Mouse (Mus musculus) adipocyte (in vitro differentiated cells): Measurements from ENCODE around the gene Plxdc1.
A peak's percentile ranks its signal among the peaks of the same experiment; 100 is the strongest.

Source experiments
- DNase-seq: peaks from one replicate; pipeline ENCODE4 v3.0.0-alpha.2; 2016; ENCODE audit warnings: low spot score

The Plxdc1 gene

DNA sequence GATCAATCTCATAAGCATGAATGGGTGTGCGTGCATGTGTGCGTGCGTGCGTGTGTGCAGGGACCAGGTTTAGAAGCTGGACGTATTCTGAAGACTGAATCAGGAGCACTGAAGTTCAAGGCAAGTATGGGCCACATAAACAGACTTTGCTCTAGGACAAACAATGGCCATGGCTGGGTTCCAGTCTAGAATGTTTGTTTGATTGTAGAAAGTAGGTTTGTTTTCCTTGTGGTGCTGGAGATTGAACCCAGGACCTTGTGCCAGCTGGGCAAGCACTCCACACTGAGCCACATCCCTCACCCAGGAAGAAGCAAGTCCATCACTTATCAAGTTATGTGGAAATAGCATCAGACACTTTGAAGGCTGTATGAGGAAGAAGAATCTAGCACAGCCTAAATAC is 29.9 kb upstream of the Plxdc1 start:
- no peak for DNase-seq

GRCm38 (mm10) chr11:98012831-98013230 is 26.6 kb upstream of the Plxdc1 start:
- no peak for DNase-seq

GRCm38 (mm10) chr11:98011716-98012115 is 25.5 kb upstream of the Plxdc1 start:
- DNase-seq = no peak

DNA sequence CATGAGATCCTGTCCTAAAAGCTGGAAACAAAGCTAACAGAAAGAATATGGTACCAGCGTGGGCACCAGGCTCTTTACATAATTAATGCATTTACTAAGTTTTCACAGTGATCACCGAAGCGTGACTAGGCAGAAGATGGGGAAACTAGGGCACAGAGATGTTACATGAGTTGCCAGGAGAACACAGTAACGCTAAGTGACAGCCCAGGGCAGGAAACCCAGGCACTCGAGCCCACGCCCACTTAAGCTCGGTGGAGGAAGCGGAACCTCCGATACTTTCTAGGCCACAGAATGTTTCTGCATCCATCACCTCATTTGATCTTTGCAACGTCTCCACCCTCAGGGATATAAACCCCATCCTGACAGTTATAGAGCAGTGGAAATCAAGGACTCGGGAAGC is 21.8 kb upstream of the Plxdc1 start:
- DNase-seq = no peak

DNA sequence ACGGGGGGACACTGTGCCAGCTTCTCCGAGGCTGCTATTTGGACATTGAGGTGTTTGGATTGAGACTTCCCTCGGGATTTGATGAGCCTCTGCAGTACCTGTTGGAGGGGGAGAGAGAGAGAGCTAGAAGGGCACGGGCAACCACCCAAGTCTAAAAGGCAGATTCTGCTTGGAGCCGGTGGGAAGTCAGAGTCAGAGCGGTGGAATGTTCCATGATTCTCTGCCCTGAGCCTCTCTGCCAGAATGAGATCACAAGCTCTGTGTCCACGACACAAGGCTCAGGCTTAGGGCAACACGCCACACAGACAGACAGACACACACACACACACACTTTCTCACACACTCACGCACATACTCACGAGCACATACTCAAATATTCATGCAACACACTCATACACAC is 19.4 kb upstream of the Plxdc1 start:
- DNase-seq = peak; percentile 58

DNA sequence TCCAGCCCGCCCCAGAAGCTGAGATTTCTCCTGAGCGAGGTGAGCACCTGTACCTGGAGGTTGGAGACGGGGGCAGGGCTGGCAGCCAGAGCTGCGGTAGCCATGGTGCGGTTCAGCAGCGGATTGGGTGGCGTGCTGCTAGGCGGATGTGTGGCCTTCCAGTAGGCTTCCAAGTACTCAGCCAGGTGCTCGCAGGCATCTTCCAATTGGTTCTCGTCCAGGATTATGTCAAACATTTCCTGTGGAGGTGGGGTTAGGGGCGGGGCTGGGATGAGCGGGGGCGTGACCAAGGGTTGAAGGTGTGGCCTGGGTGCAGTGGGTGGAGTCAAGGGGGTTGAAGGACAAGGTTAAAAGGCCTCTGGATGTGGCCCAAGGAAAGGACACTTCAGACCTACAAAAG is 18.8 kb upstream of the Plxdc1 start:
- DNase-seq = no peak

DNA sequence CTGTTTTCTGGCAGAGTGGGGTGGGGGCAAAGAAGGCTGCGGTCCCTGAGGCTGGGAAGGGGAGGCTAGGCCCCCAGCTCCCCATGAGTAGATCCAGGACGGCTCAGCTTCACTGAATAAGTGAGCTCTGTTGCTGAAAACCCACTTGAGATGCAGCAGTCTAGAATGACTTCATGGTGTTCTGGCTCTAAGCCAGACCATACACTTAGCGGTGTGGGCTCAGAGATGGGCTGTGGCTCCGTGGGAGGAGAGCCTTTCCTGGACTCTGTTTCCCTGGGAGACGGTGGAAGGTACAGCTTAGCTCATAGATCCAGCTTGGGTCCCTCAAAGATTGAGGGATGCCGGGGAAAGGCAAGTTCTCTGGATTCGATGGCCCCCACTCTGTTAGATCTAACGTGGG is 17.9 kb upstream of the Plxdc1 start:
- DNase-seq = no peak

- no peak for DNase-seq
Measured at GRCm38 (mm10) chr11:98003171-98003671, 17.0 kb upstream of the Plxdc1 start.

GRCm38 (mm10) chr11:98002627-98003026 is 16.4 kb upstream of the Plxdc1 start:
- peak; percentile 45 for DNase-seq

DNA sequence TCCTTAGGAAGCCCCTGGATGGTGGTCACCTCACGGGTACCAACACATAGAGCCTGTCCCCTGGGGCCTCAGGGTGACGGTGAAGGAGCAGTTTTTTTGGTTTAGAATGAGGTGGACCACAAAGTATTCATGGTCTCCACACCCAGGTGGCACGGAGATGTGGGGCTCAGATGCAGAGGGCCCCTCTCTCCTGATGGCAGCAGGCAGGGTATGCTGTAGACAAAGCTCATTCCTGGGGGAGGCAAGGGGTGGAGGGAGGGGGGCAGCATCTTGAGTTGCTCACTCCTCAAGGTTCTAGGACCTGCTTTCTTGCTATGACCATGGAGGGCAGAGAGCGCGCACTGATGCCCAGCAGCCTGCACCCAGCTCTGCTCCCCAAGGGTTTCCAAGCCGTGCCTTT is 15.7 kb upstream of the Plxdc1 start:
- DNase-seq = no peak

DNA sequence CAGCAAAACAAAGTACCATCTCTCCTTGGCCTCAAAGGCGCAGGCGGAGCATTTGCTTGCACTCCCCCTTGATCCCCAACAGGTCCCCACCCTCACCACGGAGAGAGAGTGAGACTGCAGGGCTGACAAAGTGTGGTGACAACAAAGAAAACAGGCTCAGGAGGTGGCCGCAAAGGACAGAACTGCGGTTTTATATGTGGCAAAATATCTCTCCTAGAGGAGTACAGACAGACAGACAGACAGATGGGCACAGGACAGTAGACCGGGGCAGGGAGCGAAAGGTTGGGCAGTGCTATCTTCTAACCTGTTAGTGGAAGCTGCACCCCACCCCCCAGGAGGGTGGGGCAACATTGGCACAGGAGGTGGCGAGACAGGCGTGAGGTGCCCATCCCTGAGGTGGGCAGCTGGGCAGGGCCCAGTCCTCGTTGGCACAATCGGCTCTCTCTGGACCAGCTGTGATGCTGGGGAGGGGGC is 15.1 kb upstream of the Plxdc1 start:
- DNase-seq = no peak

GRCm38 (mm10) chr11:98000378-98001140 is 14.3 kb upstream of the Plxdc1 start:
- no peak for DNase-seq

DNA sequence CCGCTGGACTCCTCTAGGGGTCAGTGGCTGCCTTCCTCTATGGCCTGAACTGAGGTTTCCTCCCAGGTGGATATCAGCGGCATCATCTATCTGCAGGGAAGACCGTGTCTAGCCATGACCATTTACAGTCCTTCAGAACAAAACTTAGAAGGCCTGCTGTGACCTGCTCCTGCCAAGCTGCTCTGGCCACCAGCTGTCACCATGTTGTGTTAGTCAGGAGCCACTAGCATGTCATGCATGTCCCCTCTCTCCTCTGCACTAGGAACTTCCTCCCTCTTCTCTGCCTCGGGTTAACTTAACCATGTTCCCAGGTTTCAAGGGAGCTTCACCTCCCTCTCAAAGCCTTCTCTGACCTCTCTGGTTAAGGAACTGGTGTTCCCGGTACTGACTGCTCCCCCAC is 13.5 kb upstream of the Plxdc1 start:
- no peak for DNase-seq

- no peak for DNase-seq
Measured at GRCm38 (mm10) chr11:97998898-97999608, 12.8 kb upstream of the Plxdc1 start.

- DNase-seq = no peak
Measured at GRCm38 (mm10) chr11:97998074-97998793, 12.0 kb upstream of the Plxdc1 start.

DNA sequence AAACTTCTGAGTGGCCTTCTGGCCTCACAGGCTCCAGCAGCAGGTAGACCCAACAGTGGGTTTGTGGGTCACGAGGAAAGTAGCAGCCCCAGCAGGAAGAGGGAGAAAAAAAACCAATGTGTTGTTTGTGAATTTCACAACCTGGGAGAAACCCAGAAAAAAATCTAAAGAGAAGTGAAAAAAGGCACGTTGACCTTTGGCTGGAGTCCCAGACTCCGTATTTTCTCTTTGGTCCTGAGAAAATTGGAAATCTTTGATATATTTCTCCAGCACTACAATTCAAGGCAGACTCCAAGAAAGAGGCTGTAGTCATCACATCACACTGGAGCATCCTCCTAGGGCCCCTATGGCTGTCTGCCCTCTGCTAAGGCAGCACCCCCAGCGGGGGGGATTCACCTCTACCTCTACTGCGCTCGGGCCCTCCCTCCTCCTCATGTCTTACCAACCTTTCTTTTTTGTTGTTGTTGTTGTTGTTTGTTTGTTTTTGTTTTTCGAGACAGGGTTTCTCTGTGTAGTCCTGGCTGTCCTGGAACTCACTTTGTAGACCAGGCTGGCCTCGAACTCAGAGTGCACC is 11.2 kb upstream of the Plxdc1 start:
- DNase-seq = peak; percentile 48

DNA sequence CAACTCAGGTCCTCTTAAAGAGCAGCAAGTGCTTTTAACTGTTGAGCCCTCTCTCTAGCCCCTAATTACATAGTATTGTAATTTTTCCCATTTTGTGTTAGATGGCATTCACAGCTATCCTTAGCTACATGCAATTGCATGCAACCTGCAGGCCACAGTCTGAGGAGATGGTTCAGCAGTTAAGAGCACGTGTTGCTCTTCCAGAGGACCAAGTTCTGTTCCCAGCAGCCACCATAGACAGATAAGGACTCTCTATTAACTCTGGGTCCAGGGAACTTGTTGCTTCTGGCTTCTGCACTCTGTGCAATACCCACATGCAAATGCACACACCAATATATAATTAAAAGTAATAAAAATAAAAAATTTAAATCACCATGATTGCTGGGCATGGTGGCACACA is 10.4 kb upstream of the Plxdc1 start:
- DNase-seq = no peak

DNA sequence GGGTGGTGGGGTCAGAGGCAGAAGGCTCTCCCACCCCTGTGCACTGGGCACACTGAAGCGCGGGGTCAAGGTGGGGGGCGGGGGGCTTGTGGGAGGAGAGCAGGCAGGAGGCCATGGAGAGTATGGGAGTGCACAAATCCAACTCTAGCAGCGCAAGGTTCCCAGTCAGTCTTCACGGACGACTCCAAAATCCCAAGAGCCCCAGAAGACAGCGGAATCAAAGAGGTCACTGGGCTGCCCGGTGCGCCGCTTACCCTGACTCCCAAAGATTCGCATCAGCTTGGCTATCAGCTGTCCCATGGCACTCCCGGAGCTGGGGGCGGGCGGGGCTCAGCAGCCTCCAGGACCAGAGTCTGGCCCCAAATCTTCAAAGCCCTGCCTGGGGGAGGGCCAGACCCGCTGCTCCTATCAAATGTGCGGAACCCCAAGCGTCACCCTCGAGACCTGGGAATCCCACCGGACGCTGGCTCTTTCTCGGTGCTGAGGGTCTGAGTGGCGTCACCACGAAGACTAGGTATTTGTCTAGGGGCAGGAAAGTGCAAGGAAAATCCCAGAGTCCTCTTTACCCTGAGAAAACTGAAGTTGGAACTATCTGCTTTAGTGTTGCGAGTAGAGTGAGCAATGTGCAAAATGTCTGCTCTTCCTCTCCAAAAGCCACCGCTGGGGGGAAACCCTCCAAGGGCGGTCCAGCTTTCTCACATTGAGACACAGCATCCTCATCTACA is 9.5 kb upstream of the Plxdc1 start, which contains the start of gene Arl5c:
Gene Arl5c, minus strand, starts transcription at position 618 of the 725 bp plus-strand sequence.
- DNase-seq = no peak

DNA sequence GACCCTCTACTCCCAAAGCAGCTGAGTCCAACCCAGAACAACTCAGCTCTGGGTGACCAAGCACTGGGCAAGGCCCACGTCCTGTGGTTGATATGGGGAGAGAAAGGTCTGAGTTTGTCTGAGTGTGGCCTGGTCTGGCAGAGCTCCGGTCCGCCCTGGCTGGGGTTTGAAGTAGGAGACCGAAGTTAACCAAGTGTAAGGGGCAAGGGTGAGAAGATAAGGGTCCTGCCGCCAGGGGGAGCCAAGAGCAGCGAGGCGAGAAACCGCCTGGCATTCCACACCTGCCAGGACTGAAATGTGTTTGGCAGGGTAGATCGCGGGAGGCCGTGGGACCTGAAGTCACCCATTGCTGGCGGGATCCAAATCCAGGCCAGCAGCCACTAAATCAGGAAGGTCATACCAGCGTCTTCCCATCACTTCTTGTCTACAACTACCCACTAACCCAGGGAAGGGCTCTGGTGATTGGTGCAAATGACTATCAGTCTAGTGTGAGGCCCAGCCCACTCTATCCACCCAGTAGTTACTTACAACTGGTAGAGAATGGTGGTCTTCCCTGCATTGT is 8.4 kb upstream of the Plxdc1 start:
- DNase-seq = no peak

GRCm38 (mm10) chr11:97988530-97989096 is 2.4 kb upstream of the Plxdc1 start:
- DNase-seq = peak; percentile 94
